Mouse (Mus musculus) CD4-positive, CD25-positive, alpha-beta regulatory T cell, adult 2 months (primary cell): Measurements from ENCODE around the gene Srxn1.

Experiments used
- DNase-seq: peaks from one replicate; pipeline ENCODE4 v3.0.0-alpha.2; 2012; ENCODE audit warnings: low read depth, low spot score

Srxn1 gene

GRCm38 (mm10) chr2:152159487-152159886 is 54.2 kb downstream of the Srxn1 start:
- DNase-seq = no peak
